Mouse (Mus musculus): ENCODE measurements around the gene Tmem231. TPM values are rescaled to one million over a fixed set of nuclear protein-coding genes. Genes with fewer than 3 reads are reported as not detected.
A peak's percentile ranks its signal among the peaks of the same experiment; 100 is the strongest.

Gene Tmem231
- polyA plus RNA-seq, 1 experiment: 8.0 TPM

DNA sequence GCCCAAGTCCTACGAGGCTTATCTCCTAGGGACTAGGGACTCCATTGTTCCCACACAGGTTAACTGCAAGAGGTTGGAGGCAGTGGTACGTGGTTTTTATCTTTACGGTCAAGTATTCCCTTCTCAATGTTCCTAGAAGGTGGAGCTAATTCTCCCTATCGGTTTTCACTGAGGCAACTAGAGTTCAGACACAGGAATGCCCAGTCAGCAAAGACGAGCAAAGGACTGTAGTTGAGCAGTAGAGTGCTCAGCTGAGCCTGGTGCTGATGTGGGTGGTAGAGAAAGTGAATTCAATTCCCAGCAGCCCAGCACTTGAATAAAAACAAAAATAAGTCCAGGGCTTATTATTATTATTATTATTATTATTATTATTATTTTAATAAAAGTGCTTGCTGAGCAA, 41.1 kb downstream of the Tmem231 start:
- peaks cover 8% of the 10 kb centered on the region for H3K4me1 ChIP-seq (ENCODE audit: control insufficient read depth, insufficient read depth, low read length)
- 53% methylated on average over 5 of the region's 5 CpGs for WGBS
- H3K4me3 ChIP-seq (replicated peaks; ENCODE audit: extremely low read depth, low read depth, low read length): no peak overlapping the region

DNA sequence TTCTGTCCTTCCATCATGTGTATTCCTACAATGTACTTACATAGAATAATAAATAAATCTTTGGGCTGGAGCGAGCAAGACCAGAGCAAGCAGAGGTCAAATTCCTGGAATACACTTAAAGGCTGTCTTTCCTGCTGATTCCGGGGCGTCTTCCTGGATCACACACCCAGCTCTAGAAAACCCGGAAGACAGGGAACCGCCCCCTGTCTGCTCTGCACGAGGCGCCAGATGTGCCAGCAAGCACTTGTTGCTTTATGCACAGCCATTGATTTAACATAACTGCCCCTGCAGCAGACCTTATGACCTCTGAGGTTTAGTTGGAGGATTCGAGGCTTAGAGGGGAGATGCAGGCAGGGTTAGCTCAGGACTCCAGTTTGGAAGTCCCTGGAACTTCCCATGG, 41.7 kb downstream of the Tmem231 start:
- TF ChIP-seq POLR2A (IDR thresholded peaks at IDR 0.05; ENCODE audit: borderline replicate concordance, extremely low read depth, low read depth, low read length): no peak
- TF ChIP-seq CTCF (IDR thresholded peaks at IDR 0.05; ENCODE audit: insufficient read depth, low read length): no peak
- WGBS: 3% methylated on average over 8 of the region's 8 CpGs
- Histone ChIP-seq H3K4me3 (replicated peaks; ENCODE audit: extremely low read depth, low read depth, low read length) (no peak overlapping the region), H3K4me1 (ENCODE audit: control insufficient read depth, insufficient read depth, low read length) (peaks cover 8% of the 10 kb centered on the region)
- no peak for DNase-seq

More for the DNA sequence above, 41.1 kb downstream of the Tmem231 start:
- DNase-seq: no peak
- TF ChIP-seq CTCF (IDR thresholded peaks at IDR 0.05; ENCODE audit: insufficient read depth, low read length) (no peak), POLR2A (IDR thresholded peaks at IDR 0.05; ENCODE audit: borderline replicate concordance, extremely low read depth, low read depth, low read length) (no peak)

GRCm38 (mm10) chr8:111890911-111891303, 42.8 kb downstream of the Tmem231 start:
- WGBS: 57% methylated on average over 6 of the region's 6 CpGs
- Histone ChIP-seq H3K4me3 (replicated peaks; ENCODE audit: extremely low read depth, low read depth, low read length) (no peak overlapping the region), H3K4me1 (ENCODE audit: control insufficient read depth, insufficient read depth, low read length) (peaks cover 8% of the 10 kb centered on the region)
- TF ChIP-seq POLR2A (IDR thresholded peaks at IDR 0.05; ENCODE audit: borderline replicate concordance, extremely low read depth, low read depth, low read length) (no peak), CTCF (IDR thresholded peaks at IDR 0.05; ENCODE audit: insufficient read depth, low read length) (no peak)
- no peak for DNase-seq

GRCm38 (mm10) chr8:111889931-111890910, 43.5 kb downstream of the Tmem231 start:
- no peak overlapping the region for H3K4me3 ChIP-seq (replicated peaks; ENCODE audit: extremely low read depth, low read depth, low read length)
- DNase-seq: no peak
- 19% methylated on average over 86 of the region's 86 CpGs for WGBS
- peaks cover 8% of the 10 kb centered on the region for H3K4me1 ChIP-seq (ENCODE audit: control insufficient read depth, insufficient read depth, low read length)
- TF ChIP-seq POLR2A (IDR thresholded peaks at IDR 0.05; ENCODE audit: borderline replicate concordance, extremely low read depth, low read depth, low read length) (no peak), CTCF (IDR thresholded peaks at IDR 0.05; ENCODE audit: insufficient read depth, low read length) (no peak)

DNA sequence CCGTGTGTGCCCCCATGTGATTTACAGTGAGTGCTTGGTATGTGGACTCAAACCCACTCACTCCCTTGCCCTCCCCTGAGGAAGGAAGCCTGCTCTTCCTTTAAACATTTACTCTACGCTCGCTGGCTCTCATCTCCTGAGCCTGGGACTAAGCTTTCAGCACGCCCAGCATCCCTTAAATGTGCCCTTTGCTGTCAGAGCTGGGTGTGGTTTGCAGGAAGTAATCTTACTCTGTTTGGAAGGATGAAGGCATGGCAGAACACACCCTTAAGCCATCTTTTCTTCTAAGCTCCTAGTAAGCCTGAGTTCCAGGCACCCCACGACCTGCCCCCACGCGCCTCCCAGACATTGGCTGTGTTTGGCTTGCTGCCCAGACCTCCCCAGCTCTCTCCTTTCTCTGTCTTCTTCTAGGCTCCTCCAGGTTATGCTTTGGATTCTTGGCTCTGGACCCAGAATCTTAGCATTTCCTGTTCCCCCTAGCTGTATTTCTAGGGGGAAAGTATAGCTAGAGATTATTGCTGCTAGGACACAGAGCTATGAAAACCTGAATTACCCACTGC, 45.5 kb downstream of the Tmem231 start:
- WGBS: 9% methylated on average over 7 of the region's 7 CpGs
- Histone ChIP-seq H3K4me1 (ENCODE audit: control insufficient read depth, insufficient read depth, low read length) (peaks cover 8% of the 10 kb centered on the region), H3K4me3 (replicated peaks; ENCODE audit: extremely low read depth, low read depth, low read length) (no peak overlapping the region)
- DNase-seq: no peak
- TF ChIP-seq POLR2A (IDR thresholded peaks at IDR 0.05; ENCODE audit: borderline replicate concordance, extremely low read depth, low read depth, low read length) (no peak), CTCF (IDR thresholded peaks at IDR 0.05; ENCODE audit: insufficient read depth, low read length) (no peak)

DNA sequence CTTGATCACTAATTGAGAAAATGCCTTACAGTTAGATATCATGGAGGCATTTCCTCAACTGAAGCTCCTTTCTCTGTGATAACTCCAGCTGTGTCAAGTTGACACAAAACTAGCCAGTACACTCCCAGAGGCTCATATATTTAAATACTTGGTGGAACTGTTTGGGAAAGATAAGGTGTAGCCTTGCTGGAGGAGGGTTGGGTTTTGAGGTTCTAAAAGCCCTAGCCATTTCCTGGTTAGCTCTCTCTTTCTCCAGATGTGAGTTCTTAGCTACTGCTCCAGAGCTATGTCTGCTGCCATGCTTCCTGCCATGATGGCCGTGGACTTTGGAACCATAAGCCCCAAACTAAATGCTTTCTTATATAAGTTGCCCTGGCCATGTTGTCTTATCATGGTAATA, 46.2 kb downstream of the Tmem231 start:
- no peak for DNase-seq
- 88% methylated on average over 1 of the region's 1 CpGs for WGBS
- Histone ChIP-seq H3K4me1 (ENCODE audit: control insufficient read depth, insufficient read depth, low read length) (peaks cover 8% of the 10 kb centered on the region), H3K4me3 (replicated peaks; ENCODE audit: extremely low read depth, low read depth, low read length) (no peak overlapping the region)
- TF ChIP-seq CTCF (IDR thresholded peaks at IDR 0.05; ENCODE audit: insufficient read depth, low read length) (no peak), POLR2A (IDR thresholded peaks at IDR 0.05; ENCODE audit: borderline replicate concordance, extremely low read depth, low read depth, low read length) (no peak)

GRCm38 (mm10) chr8:111883615-111884014, 50.1 kb downstream of the Tmem231 start:
- DNase-seq: peak; percentile 8
- no peak for TF ChIP-seq POLR2A (IDR thresholded peaks at IDR 0.05; ENCODE audit: borderline replicate concordance, extremely low read depth, low read depth, low read length)
- no peak for TF ChIP-seq CTCF (IDR thresholded peaks at IDR 0.05; ENCODE audit: insufficient read depth, low read length)
- 67% methylated on average over 4 of the region's 4 CpGs for WGBS

DNA sequence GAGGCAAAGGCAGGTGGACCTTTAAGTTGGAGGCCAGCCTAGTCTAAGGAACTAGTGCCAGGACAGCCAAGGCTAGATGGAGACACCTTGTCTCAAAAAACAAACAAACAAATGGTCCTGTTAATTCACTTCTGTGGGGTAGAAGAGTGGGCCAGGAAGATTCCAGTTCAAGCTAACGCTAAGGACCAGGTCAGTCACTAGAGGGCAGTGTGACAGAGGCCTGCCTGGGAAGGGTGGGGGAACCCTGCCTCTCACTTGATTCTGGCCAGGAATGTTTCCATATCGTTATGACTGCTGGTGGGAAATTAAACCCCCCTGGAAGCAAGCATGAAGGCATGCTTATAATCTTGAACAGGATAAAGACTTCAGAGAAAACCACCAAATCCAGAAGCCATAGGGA, 52.1 kb downstream of the Tmem231 start:
- WGBS: 0% methylated on average over 2 of the region's 2 CpGs
- Histone ChIP-seq H3K4me1 (ENCODE audit: control insufficient read depth, insufficient read depth, low read length) (no peaks in the 10 kb centered on the region), H3K4me3 (replicated peaks; ENCODE audit: extremely low read depth, low read depth, low read length) (no peak overlapping the region)
- TF ChIP-seq CTCF (IDR thresholded peaks at IDR 0.05; ENCODE audit: insufficient read depth, low read length): peak; percentile 95
- no peak for TF ChIP-seq POLR2A (IDR thresholded peaks at IDR 0.05; ENCODE audit: borderline replicate concordance, extremely low read depth, low read depth, low read length)
- peak; percentile 34 for DNase-seq

More at GRCm38 (mm10) chr8:111883615-111884014, 50.1 kb downstream of the Tmem231 start:
- no peaks in the 10 kb centered on the region for H3K4me1 ChIP-seq (ENCODE audit: control insufficient read depth, insufficient read depth, low read length)
- H3K4me3 ChIP-seq (replicated peaks; ENCODE audit: extremely low read depth, low read depth, low read length): no peak overlapping the region

DNA sequence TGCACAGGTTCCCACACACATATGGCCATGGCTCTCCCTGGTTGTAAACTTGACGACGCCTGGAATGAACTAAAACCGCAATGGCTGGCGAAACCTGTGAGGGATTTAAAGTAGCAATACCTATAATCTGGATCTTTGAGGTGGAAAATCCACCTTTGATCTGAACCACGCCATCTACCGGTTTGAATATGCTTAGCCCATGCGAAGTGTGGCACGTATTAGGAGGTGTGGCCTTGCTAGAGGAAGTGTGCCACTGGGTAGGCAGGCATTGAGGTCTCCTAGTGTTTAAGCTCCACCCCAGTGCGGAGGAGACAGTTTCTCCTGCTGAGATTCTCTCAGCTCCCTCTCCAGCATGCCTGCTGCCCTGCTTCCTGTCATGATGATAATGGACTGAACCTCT, 56.0 kb downstream of the Tmem231 start:
- Histone ChIP-seq H3K4me1 (ENCODE audit: control insufficient read depth, insufficient read depth, low read length) (peaks cover 3% of the 10 kb centered on the region; the same call in 1 of the 2 replicates), H3K4me3 (replicated peaks; ENCODE audit: extremely low read depth, low read depth, low read length) (no peak overlapping the region)
- TF ChIP-seq POLR2A (IDR thresholded peaks at IDR 0.05; ENCODE audit: borderline replicate concordance, extremely low read depth, low read depth, low read length) (no peak), CTCF (IDR thresholded peaks at IDR 0.05; ENCODE audit: insufficient read depth, low read length) (no peak)
- 65% methylated on average over 9 of the region's 9 CpGs for WGBS
- no peak for DNase-seq
